Mouse (Mus musculus): ENCODE measurements around the gene Fn3krp.

DNA sequence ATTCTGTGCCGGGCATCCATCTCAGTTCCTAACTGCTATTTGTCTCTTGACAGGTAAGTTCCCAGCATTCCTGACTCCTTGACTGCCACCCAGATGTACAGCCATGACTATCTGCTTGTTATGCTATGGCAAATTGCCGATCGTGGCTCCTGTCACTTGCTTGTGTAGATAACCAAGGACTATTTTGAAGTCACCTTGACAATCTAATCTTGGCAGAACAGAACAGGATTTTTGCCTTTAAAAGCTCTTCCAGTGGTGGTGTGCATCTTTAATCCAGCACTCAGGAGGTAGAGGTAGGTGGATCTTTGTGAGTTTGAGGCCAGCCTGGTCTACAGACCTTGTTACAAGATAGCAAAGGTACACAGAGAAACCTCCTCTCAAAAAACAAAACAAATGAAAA lies 28.8 kb upstream of the Fn3krp start:
- TF ChIP-seq EP300 (IDR thresholded peaks at IDR 0.05; ENCODE audit: low read depth) = no peak
- TF ChIP-seq CTCF (IDR thresholded peaks at IDR 0.05; ENCODE audit: low read depth) = no peak
